Mouse (Mus musculus) hindbrain, embryonic 12.5 days (tissue): ENCODE measurements around the gene Slc5a11. TPM values are rescaled to one million over a fixed set of nuclear protein-coding genes. Genes with fewer than 3 reads are reported as not detected.

Source experiments
- ATAC-seq: fragments of 200-750 bp; cut with Nextera tagmentation; 2 replicates; pipeline ENCODE4 v1.8.0; 2017; ENCODE audit warnings: moderate TSS enrichment; ENCODE audit not compliant: low FRiP score
- H3K27ac ChIP-seq: fragments of 300-500 bp; sonication (generic); 2 replicates; pipeline ENCODE4 v1.5.1; 2016; ENCODE audit warnings: mild to moderate bottlenecking
- H3K27me3 ChIP-seq: fragments of 300-500 bp; sonication (generic); 2 replicates; pipeline ENCODE4 v1.6.1; 2016; ENCODE audit warnings: mild to moderate bottlenecking
- H3K36me3 ChIP-seq: fragments of 300-500 bp; sonication (generic); 2 replicates; pipeline ENCODE4 v1.6.1; 2016; ENCODE audit warnings: mild to moderate bottlenecking
- H3K4me1 ChIP-seq: fragments of 300-500 bp; sonication (generic); 2 replicates; pipeline ENCODE4 v1.6.1; 2016
- H3K4me2 ChIP-seq: fragments of 300-500 bp; sonication (generic); replicated peaks from 2 replicates; pipeline ENCODE4 v1.6.1; 2016; ENCODE audit warnings: mild to moderate bottlenecking
- H3K4me3 ChIP-seq: fragments of 300-500 bp; sonication (generic); 2 replicates; pipeline ENCODE4 v1.5.1; 2016; ENCODE audit warnings: mild to moderate bottlenecking
- H3K9ac ChIP-seq: fragments of 300-500 bp; sonication (generic); 2 replicates; pipeline ENCODE4 v1.6.1; 2016; ENCODE audit warnings: mild to moderate bottlenecking, moderate library complexity
- H3K9me3 ChIP-seq: fragments of 300-500 bp; sonication (generic); replicated peaks from 2 replicates; pipeline ENCODE4 v1.6.1; 2016; ENCODE audit warnings: mild to moderate bottlenecking
- WGBS: fragments of 180-500 bp; shearing (Covaris S2); methylation state at CpG from one replicate; pipeline ENCODE4 v1.1.7; 2016; 5-methylcytosine and 5-hydroxymethylcytosine counted together
- polyA plus RNA-seq: library from polyadenylated mRNA; unstranded; fragments of >200 nt; fragmentation: Nextera tagmentation; extraction: Ambion mirVana; gene quantifications from 2 replicates; pipeline ENCODE4 v1.2.1, GENCODE M21; 2016

Slc5a11 gene
- not detected in 2 replicates for polyA plus RNA-seq

DNA sequence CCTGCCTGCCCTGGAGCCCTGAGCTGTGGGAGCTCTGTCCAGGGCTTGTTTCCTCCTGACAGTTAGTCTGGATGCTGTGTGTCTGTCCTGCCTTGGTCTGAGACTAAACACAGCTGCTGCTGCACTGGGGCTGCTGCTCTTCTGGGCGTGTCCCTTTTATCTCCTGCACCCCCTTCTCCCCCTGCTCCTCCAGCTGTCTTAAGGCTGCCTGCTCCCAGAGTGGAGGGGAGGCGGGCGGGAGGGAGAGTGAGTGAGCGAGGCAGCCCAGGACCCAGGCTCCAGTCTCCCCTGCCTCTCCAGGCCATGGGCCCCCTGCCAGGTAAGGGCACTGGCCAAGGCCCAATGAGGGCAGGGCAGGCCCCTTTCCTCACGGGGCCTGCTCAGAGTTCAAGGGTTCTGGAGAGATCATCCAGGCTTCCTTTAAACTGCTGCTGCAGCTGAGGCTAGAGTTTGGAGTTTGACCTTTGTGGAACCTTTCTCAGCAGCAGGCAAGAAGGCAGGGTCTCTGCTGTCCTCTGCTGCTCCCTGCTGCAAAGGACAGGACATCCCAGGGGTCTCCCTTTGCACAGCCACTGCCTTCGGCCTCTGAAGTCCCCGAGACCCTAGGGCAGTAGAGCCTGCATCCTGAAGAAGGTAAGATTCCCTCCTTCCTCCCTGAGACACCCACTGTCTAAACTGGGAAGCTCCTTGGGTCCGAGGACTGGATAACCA is at the start of gene Slc5a11:
Gene Slc5a11 (plus strand): TSS at position 416 of the 711 bp plus-strand sequence.
- 26% methylated on average over 8 of the region's 8 CpGs for WGBS
- Histone ChIP-seq H3K27ac (peak within 1 kb of the TSS; percentile 30), H3K4me2 (no peak within 1 kb of the TSS), H3K4me3 (no peak within 1 kb of the TSS), H3K9ac (no peak within 1 kb of the TSS), H3K36me3 (no peaks in the 10 kb centered on the region), H3K9me3 (no peaks in the 10 kb centered on the region), H3K27me3 (no peaks in the 10 kb centered on the region), H3K4me1 (peaks cover 6% of the 10 kb centered on the region)
- no peak; the same call in 1 of the 2 replicates for ATAC-seq

DNA sequence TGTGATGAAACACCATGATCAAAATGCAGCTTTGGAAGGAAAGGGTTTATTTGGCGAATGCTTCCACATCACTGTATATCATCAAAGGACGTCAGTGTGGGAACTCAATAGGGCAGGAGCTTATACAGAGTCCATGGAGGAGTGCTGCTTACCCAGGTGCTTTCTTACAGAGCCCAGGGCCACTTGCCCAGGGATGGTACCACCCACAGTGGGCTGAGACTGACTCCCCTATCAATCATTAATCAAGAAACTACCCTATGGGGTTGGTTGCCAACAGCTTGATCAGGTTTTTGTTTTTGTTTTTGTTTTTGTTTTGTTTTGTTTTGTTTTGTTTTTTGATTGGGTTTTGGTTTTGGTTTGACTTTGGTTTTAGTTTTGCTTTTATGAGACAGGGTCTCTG is 47.1 kb upstream of the Slc5a11 start:
- Histone ChIP-seq H3K36me3 (peaks cover 88% of the 10 kb centered on the region), H3K9ac (no peak overlapping the region), H3K27ac (no peak overlapping the region), H3K4me1 (no peaks in the 10 kb centered on the region), H3K4me2 (no peak overlapping the region), H3K27me3 (no peaks in the 10 kb centered on the region), H3K4me3 (no peak overlapping the region), H3K9me3 (no peaks in the 10 kb centered on the region)
- no peak for ATAC-seq
- 93% methylated on average over 2 of the region's 2 CpGs for WGBS

DNA sequence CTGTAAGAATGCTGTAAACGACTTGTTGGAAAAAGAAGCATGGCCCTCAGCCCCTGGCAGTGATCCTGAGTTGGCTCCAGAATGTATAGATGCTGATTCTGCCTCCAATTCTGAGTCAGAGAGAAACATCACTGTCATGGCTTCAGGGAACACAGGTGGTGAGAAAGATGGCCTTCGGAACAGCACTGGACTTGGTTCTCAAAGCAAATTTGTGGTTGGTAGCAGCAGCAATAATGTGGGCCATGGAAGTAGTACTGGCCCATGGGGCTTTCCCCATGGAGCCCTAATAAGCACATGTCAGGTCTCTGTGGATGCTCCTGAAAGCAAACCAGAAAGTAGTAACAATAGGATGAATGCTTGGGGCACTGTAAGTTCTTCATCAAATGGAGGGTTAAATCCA is 45.0 kb upstream of the Slc5a11 start:
- H3K4me3 ChIP-seq = no peak overlapping the region

DNA sequence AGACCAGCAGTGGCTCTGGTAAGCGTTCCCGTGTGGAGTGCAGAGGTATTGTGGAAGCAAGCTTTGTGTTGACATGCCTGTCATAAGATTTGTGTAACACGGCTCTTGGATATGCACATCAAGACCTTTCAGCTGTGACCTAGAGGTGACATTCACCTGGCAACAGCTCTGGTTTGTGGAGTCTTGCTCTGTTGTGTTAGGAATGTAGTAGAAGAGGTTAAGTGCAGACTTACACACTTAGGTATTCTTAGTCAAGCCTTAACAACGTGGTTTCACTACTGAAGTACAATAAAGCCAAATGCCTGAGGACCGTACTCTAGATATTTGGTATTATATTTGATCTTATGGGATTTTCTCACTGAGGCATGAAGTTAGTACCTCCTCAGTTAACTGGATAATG is 42.5 kb upstream of the Slc5a11 start:
- Histone ChIP-seq H3K4me1 (no peaks in the 10 kb centered on the region), H3K9me3 (no peaks in the 10 kb centered on the region), H3K4me3 (no peak overlapping the region), H3K4me2 (no peak overlapping the region), H3K27ac (no peak overlapping the region), H3K36me3 (peaks cover 83% of the 10 kb centered on the region), H3K9ac (no peak overlapping the region), H3K27me3 (no peaks in the 10 kb centered on the region)
- 92% methylated on average over 5 of the region's 5 CpGs for WGBS
- no peak for ATAC-seq

More for the DNA sequence above, 45.0 kb upstream of the Slc5a11 start:
- ATAC-seq = no peak
- WGBS = 95% methylated on average over 2 of the region's 2 CpGs
- Histone ChIP-seq H3K9ac (no peak overlapping the region), H3K36me3 (peaks cover 85% of the 10 kb centered on the region), H3K27me3 (no peaks in the 10 kb centered on the region), H3K9me3 (no peaks in the 10 kb centered on the region), H3K4me1 (no peaks in the 10 kb centered on the region), H3K27ac (no peak overlapping the region), H3K4me2 (no peak overlapping the region)

DNA sequence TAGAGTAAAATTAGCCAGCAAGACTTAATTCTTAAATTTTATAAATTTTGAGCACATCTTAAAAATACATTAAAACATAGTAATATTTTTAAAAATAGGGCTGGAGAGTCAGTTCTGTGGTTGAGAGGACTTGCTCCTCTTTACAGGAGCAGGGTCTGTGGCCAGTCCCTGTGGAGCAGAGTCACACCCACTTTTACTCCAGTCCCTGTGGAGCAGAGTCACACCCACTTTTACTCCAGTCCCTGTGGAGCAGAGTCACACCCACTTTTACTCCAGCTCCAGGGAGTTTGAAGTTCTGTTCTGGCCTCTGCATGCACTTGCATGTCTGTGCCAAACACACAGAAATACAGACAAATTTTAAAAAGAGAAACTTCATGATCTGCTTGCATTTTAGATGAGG is 37.4 kb upstream of the Slc5a11 start:
- H3K27ac ChIP-seq = no peak overlapping the region
- no peaks in the 10 kb centered on the region for H3K4me1 ChIP-seq
- H3K9ac ChIP-seq = no peak overlapping the region
- H3K4me3 ChIP-seq = no peak overlapping the region
- no peaks in the 10 kb centered on the region for H3K27me3 ChIP-seq
- H3K9me3 ChIP-seq = no peaks in the 10 kb centered on the region
- no peak overlapping the region for H3K4me2 ChIP-seq
- ATAC-seq = no peak
- peaks cover 87% of the 10 kb centered on the region for H3K36me3 ChIP-seq

DNA sequence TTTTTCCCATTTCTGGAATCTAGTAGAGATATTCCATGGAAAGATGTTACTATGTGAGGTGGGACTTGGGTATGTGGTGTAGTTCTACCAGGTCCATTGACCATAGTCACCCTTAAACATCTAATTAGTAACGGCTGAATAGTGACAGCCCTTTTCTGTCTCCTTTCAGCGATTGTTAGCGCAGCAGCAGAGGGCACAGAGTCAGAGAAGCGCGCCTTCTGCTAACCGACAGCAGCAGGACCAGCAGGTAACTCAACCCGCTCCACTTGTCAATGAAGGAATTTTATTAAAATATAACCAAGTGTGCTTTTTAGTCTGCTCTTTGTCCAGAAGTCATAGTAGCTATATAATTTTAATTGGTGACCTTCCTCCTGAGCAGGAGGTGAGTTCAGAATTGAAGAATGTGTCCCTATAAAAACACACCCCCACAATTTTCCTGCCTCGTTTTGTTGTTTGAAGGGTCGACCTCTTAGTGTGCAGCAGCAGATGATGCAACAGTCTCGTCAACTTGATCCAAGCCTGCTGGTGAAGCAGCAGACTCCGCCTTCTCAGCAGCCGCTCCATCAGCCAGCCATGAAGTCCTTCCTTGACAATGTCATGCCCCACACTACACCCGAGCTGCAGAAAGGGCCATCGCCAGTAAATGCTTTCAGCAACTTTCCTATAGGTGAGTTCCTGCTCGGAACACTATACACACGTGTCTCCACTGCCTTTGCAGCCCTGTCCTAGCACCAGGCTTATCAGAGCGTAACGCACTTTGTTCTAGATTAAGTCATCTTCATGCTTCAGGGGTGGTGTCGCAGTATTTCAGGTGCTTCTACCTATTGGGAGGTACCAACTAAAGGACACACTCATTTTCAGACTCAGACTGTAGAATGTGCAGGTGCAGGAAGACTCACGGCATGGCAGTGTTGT is 32.5 kb upstream of the Slc5a11 start:
- H3K27ac ChIP-seq = no peak overlapping the region
- no peaks in the 10 kb centered on the region for H3K9me3 ChIP-seq
- H3K36me3 ChIP-seq = peaks cover 87% of the 10 kb centered on the region
- no peak overlapping the region for H3K4me2 ChIP-seq
- WGBS = 87% methylated on average over 20 of the region's 20 CpGs
- no peak overlapping the region for H3K9ac ChIP-seq
- ATAC-seq = no peak
- no peak overlapping the region for H3K4me3 ChIP-seq
- H3K27me3 ChIP-seq = no peaks in the 10 kb centered on the region
- H3K4me1 ChIP-seq = no peaks in the 10 kb centered on the region

DNA sequence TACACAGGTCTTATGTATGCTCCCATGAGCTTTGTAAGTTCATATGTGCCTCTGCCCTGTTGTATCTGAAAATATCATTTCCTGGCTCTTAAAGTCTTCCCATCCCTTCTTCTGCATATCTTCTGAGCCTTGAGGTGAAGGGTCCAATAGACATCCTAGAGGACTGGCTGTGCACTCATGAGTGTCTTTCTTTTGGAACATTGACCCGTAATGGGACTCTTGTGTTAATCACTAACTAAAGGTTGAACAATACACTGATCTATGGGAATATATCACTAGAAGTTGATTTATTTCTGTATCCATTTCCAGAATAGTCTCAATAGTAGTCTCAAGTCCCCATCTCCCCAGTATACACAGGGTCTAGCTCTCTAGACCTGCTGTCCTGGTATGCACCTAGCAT is 29.7 kb upstream of the Slc5a11 start:
- ATAC-seq = no peak
- no peak overlapping the region for H3K9ac ChIP-seq
- no peaks in the 10 kb centered on the region for H3K9me3 ChIP-seq
- H3K27ac ChIP-seq = no peak overlapping the region
- 97% methylated on average over 1 of the region's 1 CpGs for WGBS
- no peak overlapping the region for H3K4me3 ChIP-seq
- no peak overlapping the region for H3K4me2 ChIP-seq
- no peaks in the 10 kb centered on the region for H3K27me3 ChIP-seq
- peaks cover 92% of the 10 kb centered on the region for H3K36me3 ChIP-seq
- no peaks in the 10 kb centered on the region for H3K4me1 ChIP-seq

DNA sequence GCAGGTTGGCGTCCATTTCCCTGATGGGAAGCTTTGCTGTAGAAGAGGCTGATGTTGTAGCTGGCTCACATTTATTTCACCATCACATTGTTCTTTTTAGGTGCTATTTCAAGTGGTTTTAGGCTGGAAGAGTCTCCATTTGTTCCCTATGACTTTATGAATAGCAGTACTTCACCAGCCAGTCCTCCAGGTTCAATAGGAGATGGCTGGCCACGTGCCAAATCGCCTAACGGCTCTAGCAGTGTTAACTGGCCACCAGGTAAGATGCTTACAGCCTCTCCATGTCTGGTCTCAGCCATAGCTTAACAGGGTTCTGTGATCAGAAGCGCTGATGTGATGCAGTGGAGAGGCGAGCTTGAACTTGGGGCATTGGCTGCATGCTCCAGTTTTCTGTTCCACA is 28.1 kb upstream of the Slc5a11 start:
- Histone ChIP-seq H3K4me2 (no peak overlapping the region), H3K9me3 (no peaks in the 10 kb centered on the region), H3K4me3 (no peak overlapping the region), H3K4me1 (no peaks in the 10 kb centered on the region), H3K27ac (no peak overlapping the region), H3K9ac (no peak overlapping the region), H3K36me3 (peaks cover 92% of the 10 kb centered on the region), H3K27me3 (no peaks in the 10 kb centered on the region)
- WGBS = 94% methylated on average over 6 of the region's 6 CpGs
- no peak for ATAC-seq

DNA sequence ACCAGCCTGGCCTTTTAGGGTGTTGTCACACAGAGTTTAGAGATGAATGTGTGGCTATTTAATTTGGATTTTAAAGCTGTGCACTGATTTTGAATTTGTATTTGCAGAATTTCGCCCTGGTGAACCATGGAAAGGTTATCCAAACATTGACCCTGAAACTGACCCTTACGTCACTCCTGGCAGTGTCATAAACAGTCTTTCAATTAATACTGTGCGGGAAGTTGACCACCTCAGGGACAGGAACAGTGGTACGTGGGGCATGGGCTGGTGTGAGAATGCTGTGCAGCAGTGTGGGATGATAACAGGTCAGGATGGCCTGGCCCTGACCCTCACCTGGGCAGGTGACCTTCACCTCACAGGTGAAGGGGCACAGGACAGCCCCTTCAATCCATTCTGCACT is 27.3 kb upstream of the Slc5a11 start:
- H3K4me3 ChIP-seq = no peak overlapping the region
- 78% methylated on average over 4 of the region's 4 CpGs for WGBS
- H3K4me2 ChIP-seq = no peak overlapping the region
- no peak overlapping the region for H3K27ac ChIP-seq
- no peaks in the 10 kb centered on the region for H3K27me3 ChIP-seq
- peaks cover 92% of the 10 kb centered on the region for H3K36me3 ChIP-seq
- ATAC-seq = no peak
- H3K4me1 ChIP-seq = no peaks in the 10 kb centered on the region
- H3K9ac ChIP-seq = no peak overlapping the region
- H3K9me3 ChIP-seq = no peaks in the 10 kb centered on the region

DNA sequence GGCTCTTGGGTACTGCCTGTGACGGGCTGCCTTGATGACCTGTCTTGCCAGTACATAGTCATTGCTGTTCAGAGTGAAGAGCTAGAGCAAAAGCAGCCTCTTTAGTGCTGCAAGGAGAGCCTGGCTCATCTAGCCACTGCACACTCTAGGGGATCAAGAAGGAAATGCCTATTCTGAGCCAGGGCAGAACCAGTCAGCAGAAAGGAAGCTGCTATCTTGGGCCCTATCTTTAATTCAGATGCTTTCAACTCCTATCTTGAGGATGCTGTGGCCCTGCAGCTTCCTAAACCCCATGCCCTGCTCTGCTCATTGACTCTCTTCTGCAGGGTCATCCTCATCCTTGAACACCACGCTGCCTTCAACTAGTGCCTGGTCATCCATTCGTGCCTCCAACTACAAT is 26.1 kb upstream of the Slc5a11 start:
- Histone ChIP-seq H3K4me2 (no peak overlapping the region), H3K27ac (no peak overlapping the region), H3K4me1 (no peaks in the 10 kb centered on the region), H3K4me3 (no peak overlapping the region), H3K36me3 (peaks cover 94% of the 10 kb centered on the region), H3K27me3 (no peaks in the 10 kb centered on the region), H3K9me3 (no peaks in the 10 kb centered on the region), H3K9ac (no peak overlapping the region)
- 91% methylated on average over 3 of the region's 3 CpGs for WGBS
- ATAC-seq = no peak

DNA sequence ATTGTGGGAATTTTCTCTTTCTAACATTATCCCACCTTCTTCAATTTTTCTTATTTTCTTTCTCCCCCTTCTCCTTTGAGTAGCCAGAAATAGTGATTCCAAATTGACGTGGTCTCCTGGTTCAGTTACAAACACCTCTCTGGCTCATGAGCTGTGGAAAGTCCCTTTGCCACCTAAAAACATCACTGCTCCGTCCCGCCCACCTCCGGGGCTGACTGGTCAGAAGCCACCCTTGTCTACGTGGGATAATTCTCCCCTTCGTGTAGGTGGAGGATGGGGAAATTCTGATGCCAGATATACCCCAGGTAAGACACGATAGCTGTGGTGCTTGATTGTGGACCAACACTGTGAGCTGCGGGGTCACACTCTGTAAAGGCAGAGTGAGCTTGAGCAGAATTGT is 24.8 kb upstream of the Slc5a11 start:
- H3K27ac ChIP-seq = no peak overlapping the region
- H3K9ac ChIP-seq = no peak overlapping the region
- H3K36me3 ChIP-seq = peaks cover 87% of the 10 kb centered on the region
- H3K9me3 ChIP-seq = no peaks in the 10 kb centered on the region
- no peak overlapping the region for H3K4me2 ChIP-seq
- no peaks in the 10 kb centered on the region for H3K27me3 ChIP-seq
- no peak for ATAC-seq
- H3K4me3 ChIP-seq = no peak overlapping the region
- 96% methylated on average over 8 of the region's 8 CpGs for WGBS
- no peaks in the 10 kb centered on the region for H3K4me1 ChIP-seq

DNA sequence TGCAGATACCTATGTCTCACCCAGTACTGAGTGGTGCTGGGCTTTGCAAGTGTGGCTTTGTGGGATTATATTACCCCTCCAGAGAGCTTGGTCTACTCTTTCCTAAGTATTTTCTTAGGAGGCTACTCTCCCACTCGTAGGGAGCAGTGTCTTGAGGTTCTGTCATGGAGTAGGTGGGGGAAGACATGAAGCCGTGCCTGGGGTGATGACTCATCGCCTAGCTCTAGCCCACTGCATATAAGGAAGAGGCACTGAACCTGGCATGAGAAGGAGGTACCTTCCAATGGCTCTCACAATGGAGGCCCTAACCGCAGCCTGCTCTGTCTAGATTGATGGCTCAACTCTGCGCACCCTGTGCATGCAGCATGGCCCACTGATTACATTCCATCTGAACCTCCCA is 22.8 kb upstream of the Slc5a11 start:
- H3K9ac ChIP-seq = no peak overlapping the region
- H3K27me3 ChIP-seq = no peaks in the 10 kb centered on the region
- H3K4me3 ChIP-seq = no peak overlapping the region
- peaks cover 76% of the 10 kb centered on the region for H3K36me3 ChIP-seq
- no peaks in the 10 kb centered on the region for H3K9me3 ChIP-seq
- H3K27ac ChIP-seq = no peak overlapping the region
- WGBS = 96% methylated on average over 5 of the region's 5 CpGs
- no peak for ATAC-seq
- H3K4me2 ChIP-seq = no peak overlapping the region
- H3K4me1 ChIP-seq = no peaks in the 10 kb centered on the region
